Mouse (Mus musculus): ENCODE data around the gene Vps52. TPM values are rescaled to one million over a fixed set of nuclear protein-coding genes. Genes with fewer than 3 reads are reported as not detected.

Vps52 gene
- polyA plus RNA-seq, 1 experiment from 2014 or later, result 67.5 TPM

DNA sequence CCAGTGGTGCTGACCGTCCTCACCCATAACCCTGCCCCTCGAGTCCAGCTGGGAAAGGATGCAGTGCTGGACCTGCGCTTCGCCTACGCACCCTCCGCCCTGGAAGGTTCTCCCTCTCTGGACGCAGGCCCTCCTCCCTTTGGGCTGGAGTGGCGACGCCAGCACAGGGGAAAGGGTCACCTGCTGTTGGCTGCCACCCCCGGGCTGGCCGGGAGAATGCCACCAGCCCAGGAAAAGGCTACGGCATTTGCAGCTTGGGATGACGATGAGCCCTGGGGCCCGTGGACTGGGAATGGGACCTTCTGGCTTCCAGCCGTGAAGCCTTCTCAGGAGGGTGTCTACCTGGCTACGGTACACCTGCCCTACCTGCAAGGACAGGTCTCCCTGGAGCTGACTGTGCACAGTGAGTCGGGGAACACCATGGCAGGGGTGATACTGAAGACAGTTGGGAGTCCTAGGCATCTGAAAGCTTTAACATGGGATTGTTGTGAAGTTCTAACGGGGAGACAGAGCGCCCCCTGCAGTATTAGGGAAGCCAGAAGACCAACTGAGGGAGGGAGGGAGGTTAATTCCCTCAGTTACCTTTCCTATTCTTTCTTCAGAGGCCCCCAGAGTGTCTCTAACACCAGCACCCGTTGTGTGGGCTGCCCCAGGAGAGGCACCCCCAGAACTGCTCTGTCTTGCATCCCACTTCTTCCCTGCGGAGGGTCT lies 30.1 kb upstream of the Vps52 start:
- H3K4me2 ChIP-seq, result no peak overlapping the region
- H3K27me3 ChIP-seq, result no peaks in the 10 kb centered on the region
- no peak overlapping the region; the same call in 1 of the 2 replicates for H3K4me3 ChIP-seq
- WGBS, result 83% methylated on average over 21 of the region's 21 CpGs
- no peaks in the 10 kb centered on the region for H3K9me3 ChIP-seq
- H3K36me3 ChIP-seq, result peaks cover 22% of the 10 kb centered on the region
- H3K9ac ChIP-seq, result no peak overlapping the region
- no peak overlapping the region for H3K27ac ChIP-seq (replicated peaks)
- H3K4me1 ChIP-seq (replicated peaks), result peaks cover 24% of the 10 kb centered on the region
- no peak for ATAC-seq (ENCODE audit: low read depth)

DNA sequence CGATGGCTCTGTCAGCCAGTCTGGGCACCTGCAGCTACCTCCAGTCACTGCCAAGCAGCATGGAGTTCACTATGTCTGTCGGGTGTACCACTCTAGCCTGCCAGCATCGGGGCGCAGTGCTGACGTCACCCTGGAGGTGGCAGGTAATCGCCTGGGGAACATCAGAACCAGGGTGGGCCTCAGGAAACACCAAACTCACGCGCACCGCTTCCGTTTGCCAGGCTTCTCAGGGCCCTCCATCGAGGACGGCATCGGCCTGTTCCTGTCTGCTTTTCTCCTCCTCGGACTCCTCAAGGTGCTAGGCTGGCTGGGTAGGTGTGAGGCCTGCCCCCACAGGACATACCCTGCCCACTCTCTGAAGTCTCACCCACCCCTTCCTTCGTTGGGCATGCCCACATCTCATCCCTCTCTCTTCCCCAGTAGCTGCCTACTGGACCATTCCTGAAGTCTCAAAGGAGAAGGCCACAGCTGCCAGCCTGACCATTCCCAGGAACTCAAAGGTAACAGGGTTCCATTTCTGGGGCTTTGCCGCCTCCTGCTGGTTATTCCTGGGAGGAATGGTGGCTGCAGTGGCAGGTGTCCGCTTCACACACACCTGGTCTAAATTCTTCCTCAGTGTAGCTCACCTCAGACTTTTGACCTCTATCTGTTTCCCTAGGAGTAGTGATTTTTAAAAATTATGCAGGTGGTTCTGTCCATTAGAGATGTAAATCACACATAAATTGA lies 29.2 kb upstream of the Vps52 start:
- H3K9ac ChIP-seq, result no peak overlapping the region
- peaks cover 22% of the 10 kb centered on the region for H3K36me3 ChIP-seq
- no peak overlapping the region for H3K27ac ChIP-seq (replicated peaks)
- no peak overlapping the region for H3K4me3 ChIP-seq
- ATAC-seq (ENCODE audit: low read depth), result no peak
- no peak overlapping the region for H3K4me2 ChIP-seq
- 79% methylated on average over 17 of the region's 17 CpGs for WGBS
- no peaks in the 10 kb centered on the region for H3K27me3 ChIP-seq
- H3K4me1 ChIP-seq (replicated peaks), result peaks cover 24% of the 10 kb centered on the region
- H3K9me3 ChIP-seq, result no peaks in the 10 kb centered on the region

DNA sequence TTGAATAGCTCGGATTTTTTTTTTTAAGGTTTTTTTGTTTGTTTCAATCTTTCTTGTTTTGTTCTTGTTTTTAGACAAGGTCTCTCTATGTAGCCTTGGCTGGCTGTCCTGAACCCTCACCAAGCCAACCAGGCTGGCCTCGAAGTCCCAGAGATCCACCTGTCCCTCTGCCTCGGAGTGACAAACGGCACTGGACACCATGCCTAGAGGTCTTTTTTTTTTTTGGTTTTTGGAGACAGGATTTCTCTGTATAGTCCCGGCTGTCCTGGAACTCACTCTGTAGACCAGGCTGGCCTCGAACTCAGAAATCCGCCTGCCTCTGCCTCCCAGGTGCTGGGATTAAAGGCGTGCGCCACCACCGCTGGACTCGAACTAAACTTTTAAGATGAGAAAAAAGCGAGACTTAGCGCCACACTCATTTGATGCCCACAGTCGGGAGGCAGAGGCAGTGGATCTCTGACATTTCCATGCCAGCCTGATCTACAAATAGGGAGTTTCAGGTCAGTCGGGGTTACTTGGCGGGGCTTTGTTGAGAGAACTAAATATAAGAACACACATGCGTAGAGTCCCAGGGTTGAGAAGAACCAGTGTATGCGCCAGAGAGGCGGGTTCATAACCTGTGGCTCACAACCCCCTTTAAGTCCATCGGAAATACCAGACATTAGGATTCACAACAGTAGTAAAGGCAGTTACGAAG lies 27.2 kb upstream of the Vps52 start:
- H3K27me3 ChIP-seq, result no peaks in the 10 kb centered on the region
- peaks cover 25% of the 10 kb centered on the region for H3K4me1 ChIP-seq (replicated peaks)
- 66% methylated on average over 21 of the region's 21 CpGs for WGBS
- peak overlapping the region; percentile 97 for H3K9ac ChIP-seq
- H3K27ac ChIP-seq (replicated peaks), result peak overlapping the region; percentile 98; the same call in 1 of the 2 replicates
- peak overlapping the region; percentile 94 for H3K4me3 ChIP-seq
- no peak for ATAC-seq (ENCODE audit: low read depth)
- H3K9me3 ChIP-seq, result no peaks in the 10 kb centered on the region
- peak overlapping the region; percentile 99 for H3K4me2 ChIP-seq
- H3K36me3 ChIP-seq, result peaks cover 28% of the 10 kb centered on the region

DNA sequence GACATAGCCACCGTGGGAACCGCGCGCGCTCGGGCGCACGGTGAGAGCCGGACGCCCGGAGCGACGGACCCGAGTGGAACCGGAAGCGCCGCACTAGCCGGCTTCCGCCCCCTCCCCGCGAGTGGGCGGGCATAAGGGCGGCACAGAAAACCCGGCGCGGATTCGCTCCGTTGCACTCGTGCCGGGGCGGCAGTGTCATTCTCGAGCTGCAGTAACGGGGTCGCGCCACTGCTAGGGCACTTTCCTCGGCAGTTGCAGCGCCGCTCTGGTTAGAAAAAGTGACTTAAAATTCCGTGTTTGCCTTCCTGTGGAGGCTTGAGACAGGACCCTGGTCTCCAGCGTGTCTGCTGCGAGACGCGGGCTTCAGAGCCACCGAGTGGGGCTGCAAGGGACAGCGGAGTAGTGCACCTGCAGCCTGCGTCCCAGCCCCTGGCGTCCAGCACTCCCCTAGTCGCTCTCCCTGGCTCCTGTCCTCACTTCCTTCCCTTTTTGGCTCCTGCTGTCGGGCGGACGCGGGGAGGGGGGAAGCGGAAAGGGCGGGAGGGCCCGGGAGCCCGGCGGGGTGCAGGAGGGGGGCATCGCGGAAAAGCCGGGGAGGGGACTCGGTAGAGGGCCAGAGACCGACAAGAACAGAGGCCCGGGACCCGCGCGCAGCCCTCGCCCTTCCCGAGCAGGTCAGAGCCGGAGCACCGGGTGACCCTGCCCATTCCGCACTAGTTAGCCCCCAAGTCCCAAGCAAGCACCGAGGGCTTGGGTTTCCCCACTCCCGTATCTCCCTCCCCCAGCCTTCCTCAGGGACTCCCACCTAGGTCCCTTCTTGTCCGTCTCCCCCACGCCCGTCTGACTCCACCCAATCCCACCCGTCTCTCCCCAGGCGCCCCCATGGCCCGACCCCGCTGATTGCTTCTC lies 26.0 kb upstream of the Vps52 start, which contains the start of gene Rgl2:
Gene Rgl2, plus strand, starts transcription at position 173 of the 909 bp plus-strand sequence.
- peak within 1 kb of the TSS; percentile 99 for H3K4me2 ChIP-seq
- no peaks in the 10 kb centered on the region for H3K9me3 ChIP-seq
- no peaks in the 10 kb centered on the region for H3K27me3 ChIP-seq
- WGBS, result under 1% methylated on average over 77 of the region's 80 CpGs
- H3K4me1 ChIP-seq (replicated peaks), result peaks cover 25% of the 10 kb centered on the region
- peaks cover 33% of the 10 kb centered on the region for H3K36me3 ChIP-seq
- peak within 1 kb of the TSS; percentile 94 for H3K4me3 ChIP-seq
- ATAC-seq (ENCODE audit: low read depth), result peak; percentile 74
- peak within 1 kb of the TSS; percentile 97 for H3K9ac ChIP-seq
- H3K27ac ChIP-seq (replicated peaks), result peak within 1 kb of the TSS; percentile 98

DNA sequence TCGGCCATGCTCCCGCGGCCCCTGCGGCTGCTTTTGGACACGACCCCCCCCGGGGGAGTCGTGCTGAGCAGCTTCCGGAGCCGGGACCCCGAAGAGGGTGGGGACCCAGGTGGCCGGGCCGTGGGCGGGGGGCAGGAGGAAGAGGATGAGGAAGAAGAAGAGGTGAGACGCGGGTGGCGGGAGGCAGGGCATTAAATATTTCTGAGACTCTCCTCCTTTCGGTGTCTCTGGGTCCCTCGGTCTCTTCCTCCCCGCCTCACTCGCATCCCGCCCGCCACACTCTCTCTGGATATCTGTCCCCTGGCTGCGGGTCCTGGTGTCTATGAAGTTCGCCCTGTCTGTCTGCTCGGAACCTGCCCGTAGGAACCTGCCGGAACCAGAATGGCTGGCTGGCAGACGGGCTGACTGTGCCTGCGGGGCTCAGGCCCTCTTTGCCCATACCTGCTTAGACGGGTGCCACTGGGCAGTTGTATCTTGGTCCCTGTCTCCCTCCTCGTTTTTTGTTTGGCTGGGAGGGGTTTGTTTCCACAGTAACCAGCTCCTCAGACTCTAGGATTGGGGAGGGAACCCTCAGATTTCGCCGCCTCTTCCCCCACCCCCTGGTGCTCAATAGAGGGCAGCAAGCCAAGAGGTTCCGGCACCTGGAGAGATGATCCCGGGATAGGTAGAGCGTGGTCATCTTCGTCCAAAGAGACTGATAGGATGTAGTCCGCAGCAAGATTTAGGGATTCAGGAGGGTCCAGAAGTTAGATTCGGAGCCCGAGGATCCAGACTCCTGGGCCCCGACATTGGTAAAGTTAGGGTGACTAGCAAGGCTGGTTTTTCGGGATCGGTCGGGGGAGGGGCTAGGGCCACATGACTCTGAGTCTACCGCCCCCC lies 25.1 kb upstream of the Vps52 start:
- peaks cover 33% of the 10 kb centered on the region for H3K36me3 ChIP-seq
- no peaks in the 10 kb centered on the region for H3K9me3 ChIP-seq
- H3K4me1 ChIP-seq (replicated peaks), result peaks cover 25% of the 10 kb centered on the region
- H3K9ac ChIP-seq, result peak overlapping the region; percentile 97
- under 1% methylated on average over 45 of the region's 45 CpGs for WGBS
- peak; percentile 13; the same call in 1 of the 2 replicates for ATAC-seq (ENCODE audit: low read depth)
- H3K27me3 ChIP-seq, result no peaks in the 10 kb centered on the region
- H3K4me2 ChIP-seq, result peak overlapping the region; percentile 99
- peak overlapping the region; percentile 94 for H3K4me3 ChIP-seq
- H3K27ac ChIP-seq (replicated peaks), result peak overlapping the region; percentile 98

DNA sequence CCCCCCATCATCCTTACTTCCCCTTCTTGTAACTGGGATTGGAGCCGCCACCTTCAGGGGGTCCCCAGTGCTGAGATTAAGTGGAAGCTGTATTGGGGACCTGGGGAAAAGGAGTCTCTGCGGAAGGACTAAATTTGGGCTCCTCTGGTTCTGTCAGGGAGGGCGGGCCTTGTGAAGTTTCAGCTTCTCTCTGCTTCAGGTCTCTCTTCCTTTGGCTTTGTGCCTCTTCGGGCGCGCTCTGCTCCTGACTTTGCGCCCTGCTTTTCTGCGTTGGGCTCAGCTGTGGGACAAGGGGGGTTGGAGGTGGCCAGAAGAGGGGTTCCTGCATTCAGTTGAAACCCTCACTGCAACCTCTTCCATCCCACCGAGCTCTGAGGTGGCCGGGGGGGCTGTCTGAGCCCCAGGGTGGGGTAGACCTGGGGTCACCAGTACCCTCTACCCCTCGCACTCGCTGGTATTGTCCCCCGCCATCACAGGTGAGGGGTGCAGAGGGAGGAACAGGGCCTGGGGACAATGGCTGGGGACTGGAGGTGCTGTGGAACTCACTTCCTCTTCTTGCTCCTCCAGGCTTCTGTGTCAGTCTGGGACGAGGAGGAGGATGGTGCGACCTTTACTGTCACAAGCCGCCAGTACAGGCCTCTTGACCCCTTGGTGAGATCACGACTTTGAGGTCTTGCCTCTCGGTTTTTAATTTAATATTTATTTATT lies 24.3 kb upstream of the Vps52 start:
- Histone ChIP-seq H3K4me1 (replicated peaks) (peaks cover 25% of the 10 kb centered on the region), H3K27me3 (no peaks in the 10 kb centered on the region), H3K9me3 (no peaks in the 10 kb centered on the region), H3K4me2 (peak overlapping the region; percentile 99), H3K27ac (replicated peaks) (peak overlapping the region; percentile 98; the same call in 1 of the 2 replicates), H3K4me3 (peak overlapping the region; percentile 94), H3K36me3 (peaks cover 32% of the 10 kb centered on the region), H3K9ac (peak overlapping the region; percentile 97)
- WGBS, result 35% methylated on average over 18 of the region's 18 CpGs
- ATAC-seq (ENCODE audit: low read depth), result no peak

DNA sequence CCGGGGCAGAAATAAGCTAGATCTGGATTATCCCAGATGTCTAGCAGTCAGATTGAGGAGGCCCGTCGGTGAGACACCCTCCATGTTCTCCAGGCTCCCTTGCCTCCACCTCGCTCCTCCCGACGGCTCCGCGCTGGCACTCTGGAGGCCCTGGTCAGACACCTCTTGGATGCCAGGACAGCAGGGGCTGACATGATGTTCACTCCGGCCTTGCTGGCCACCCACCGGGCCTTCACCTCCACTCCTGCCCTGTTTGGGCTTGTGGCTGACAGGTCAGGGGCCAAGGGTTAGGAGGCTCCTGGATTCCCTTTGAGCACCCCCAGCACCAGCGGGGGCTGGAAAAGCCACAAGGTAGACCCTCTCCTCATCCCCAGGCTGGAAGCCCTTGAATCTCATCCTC lies 23.7 kb upstream of the Vps52 start:
- no peak overlapping the region for H3K9ac ChIP-seq
- H3K27me3 ChIP-seq, result no peaks in the 10 kb centered on the region
- no peak overlapping the region for H3K4me3 ChIP-seq
- no peak overlapping the region for H3K27ac ChIP-seq (replicated peaks)
- WGBS, result 93% methylated on average over 11 of the region's 11 CpGs
- no peak overlapping the region for H3K4me2 ChIP-seq
- no peaks in the 10 kb centered on the region for H3K9me3 ChIP-seq
- ATAC-seq (ENCODE audit: low read depth), result no peak
- H3K4me1 ChIP-seq (replicated peaks), result peaks cover 25% of the 10 kb centered on the region
- H3K36me3 ChIP-seq, result peaks cover 34% of the 10 kb centered on the region

DNA sequence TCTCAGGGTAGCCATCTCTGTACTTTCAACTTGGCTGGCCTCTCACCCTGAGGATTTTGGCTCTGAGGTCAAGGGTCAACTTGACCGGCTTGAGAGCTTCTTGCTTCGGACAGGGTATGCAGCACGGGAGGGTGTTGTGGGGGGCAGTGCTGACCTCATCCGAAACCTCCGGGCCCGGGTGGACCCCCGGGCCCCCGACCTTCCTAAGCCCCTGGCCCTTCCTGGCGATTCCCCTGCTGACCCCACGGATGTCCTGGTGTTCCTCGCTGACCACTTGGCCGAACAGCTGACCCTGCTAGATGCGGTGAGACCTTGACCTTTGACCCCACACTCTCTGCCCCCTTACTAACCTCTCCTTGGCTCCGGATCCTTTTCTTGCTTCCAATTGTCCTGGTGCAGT lies 23.2 kb upstream of the Vps52 start:
- 90% methylated on average over 14 of the region's 14 CpGs for WGBS
- no peaks in the 10 kb centered on the region for H3K9me3 ChIP-seq
- H3K4me2 ChIP-seq, result no peak overlapping the region
- H3K27me3 ChIP-seq, result no peaks in the 10 kb centered on the region
- peaks cover 34% of the 10 kb centered on the region for H3K36me3 ChIP-seq
- H3K9ac ChIP-seq, result no peak overlapping the region
- H3K4me3 ChIP-seq, result no peak overlapping the region
- peaks cover 25% of the 10 kb centered on the region for H3K4me1 ChIP-seq (replicated peaks)
- no peak for ATAC-seq (ENCODE audit: low read depth)
- H3K27ac ChIP-seq (replicated peaks), result no peak overlapping the region

- 92% methylated on average over 15 of the region's 15 CpGs for WGBS
- Histone ChIP-seq H3K4me1 (replicated peaks) (peaks cover 22% of the 10 kb centered on the region), H3K9me3 (no peaks in the 10 kb centered on the region), H3K27ac (replicated peaks) (no peak overlapping the region), H3K4me3 (no peak overlapping the region), H3K9ac (no peak overlapping the region), H3K27me3 (no peaks in the 10 kb centered on the region), H3K4me2 (no peak overlapping the region), H3K36me3 (peaks cover 37% of the 10 kb centered on the region)
- no peak for ATAC-seq (ENCODE audit: low read depth)
These were observed 22.6 kb upstream of the Vps52 start for GRCm38 (mm10) chr17:33932970-33933369.

GRCm38 (mm10) chr17:33935422-33936055 lies 20.1 kb upstream of the Vps52 start:
- H3K36me3 ChIP-seq, result peaks cover 47% of the 10 kb centered on the region

More at GRCm38 (mm10) chr17:33935422-33936055, 20.1 kb upstream of the Vps52 start:
- no peaks in the 10 kb centered on the region for H3K9me3 ChIP-seq
- H3K4me2 ChIP-seq, result no peak overlapping the region
- no peak overlapping the region for H3K27ac ChIP-seq (replicated peaks)
- peaks cover 21% of the 10 kb centered on the region for H3K4me1 ChIP-seq (replicated peaks)
- no peaks in the 10 kb centered on the region for H3K27me3 ChIP-seq
- H3K9ac ChIP-seq, result no peak overlapping the region
- no peak overlapping the region for H3K4me3 ChIP-seq
- ATAC-seq (ENCODE audit: low read depth), result no peak
- 90% methylated on average over 21 of the region's 21 CpGs for WGBS

Data from neural tube, embryonic 13.5 days (tissue).